Mouse (Mus musculus): ENCODE results near the gene Dcaf17. TPM values are rescaled to one million over a fixed set of nuclear protein-coding genes. Genes with fewer than 3 reads are reported as not detected.

The Dcaf17 gene
- polyA plus RNA-seq, 1 experiment from 2014 or later = 30.5 TPM

DNA sequence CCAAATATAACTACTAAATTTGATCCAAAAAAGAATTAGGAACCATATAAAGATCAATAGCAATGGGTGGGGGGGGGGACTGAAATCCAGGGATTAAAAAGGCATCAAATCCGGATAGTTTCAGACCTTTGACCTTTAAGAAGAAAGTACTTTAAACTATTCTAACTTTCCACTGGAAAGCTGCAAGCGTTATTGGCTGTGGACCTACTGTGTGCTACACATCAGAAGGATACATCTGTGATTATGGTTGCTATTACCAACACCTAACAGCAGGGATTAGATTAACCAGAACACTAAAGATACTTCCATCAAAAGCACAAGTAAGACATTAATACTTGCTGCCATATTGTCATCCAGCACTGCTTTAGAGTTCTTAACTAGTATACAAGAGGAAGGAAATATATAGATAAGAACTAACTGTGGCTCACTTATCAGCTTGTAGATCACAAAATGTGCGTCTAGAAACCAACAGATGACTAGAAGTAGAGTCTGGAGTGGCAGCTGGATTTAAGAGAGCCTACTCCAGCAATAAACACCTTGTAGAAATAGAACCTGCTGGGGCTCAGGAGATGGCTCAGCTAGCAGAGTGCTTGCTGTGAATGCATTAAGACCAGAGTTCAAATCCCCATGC lies 76.9 kb downstream of the Dcaf17 start:
- peaks cover 38% of the 10 kb centered on the region for H3K36me3 ChIP-seq
- no peak for ATAC-seq (ENCODE audit: low FRiP score, low read depth)
- WGBS = 79% methylated on average over 3 of the region's 3 CpGs

GRCm38 (mm10) chr2:71134041-71134505 lies 78.9 kb downstream of the Dcaf17 start:
- WGBS = 89% methylated on average over 9 of the region's 9 CpGs
- no peak overlapping the region for H3K9ac ChIP-seq
- H3K9me3 ChIP-seq = no peaks in the 10 kb centered on the region
- H3K4me3 ChIP-seq = no peak overlapping the region
- no peaks in the 10 kb centered on the region for H3K27me3 ChIP-seq
- ATAC-seq (ENCODE audit: low FRiP score, low read depth) = no peak
- H3K4me2 ChIP-seq (replicated peaks) = no peak overlapping the region
- no peak overlapping the region for H3K27ac ChIP-seq
- no peaks in the 10 kb centered on the region for H3K4me1 ChIP-seq
- peaks cover 54% of the 10 kb centered on the region for H3K36me3 ChIP-seq

More for the DNA sequence above, 76.9 kb downstream of the Dcaf17 start:
- Histone ChIP-seq H3K27ac (no peak overlapping the region), H3K4me2 (replicated peaks) (no peak overlapping the region), H3K9me3 (no peaks in the 10 kb centered on the region), H3K4me1 (peaks cover 12% of the 10 kb centered on the region), H3K4me3 (no peak overlapping the region), H3K9ac (no peak overlapping the region), H3K27me3 (no peaks in the 10 kb centered on the region)

GRCm38 (mm10) chr2:71134836-71135235 lies 79.7 kb downstream of the Dcaf17 start:
- H3K4me2 ChIP-seq (replicated peaks) = no peak overlapping the region
- no peak overlapping the region for H3K27ac ChIP-seq
- 82% methylated on average over 5 of the region's 5 CpGs for whole genome bisulfite sequencing
- H3K36me3 ChIP-seq = peaks cover 57% of the 10 kb centered on the region
- no peaks in the 10 kb centered on the region for H3K4me1 ChIP-seq
- ATAC-seq (ENCODE audit: low FRiP score, low read depth) = no peak
- no peak overlapping the region for H3K9ac ChIP-seq
- no peaks in the 10 kb centered on the region for H3K27me3 ChIP-seq
- H3K4me3 ChIP-seq = no peak overlapping the region
- H3K9me3 ChIP-seq = no peaks in the 10 kb centered on the region

DNA sequence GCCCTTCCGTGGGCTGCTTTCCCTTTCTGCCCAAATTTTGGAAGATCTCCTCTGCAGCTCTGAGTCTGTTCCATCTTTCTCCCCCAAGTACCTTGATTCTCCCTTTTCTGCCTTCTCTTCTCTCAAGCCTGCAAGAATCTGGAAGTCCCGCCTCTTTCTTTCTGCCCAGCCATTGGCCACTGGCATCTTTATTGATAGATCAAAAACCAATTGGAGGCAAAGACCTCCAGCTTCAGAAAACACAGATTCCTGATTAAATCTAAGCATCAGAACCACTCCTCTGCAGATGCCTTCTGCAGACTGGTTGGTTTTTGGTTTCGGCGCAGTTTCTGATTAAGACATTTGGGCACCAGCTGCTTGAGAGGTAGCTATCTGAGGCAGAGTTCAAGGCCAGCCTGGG lies 85.5 kb downstream of the Dcaf17 start:
- H3K4me2 ChIP-seq (replicated peaks) = no peak overlapping the region
- no peak overlapping the region for H3K27ac ChIP-seq
- no peaks in the 10 kb centered on the region for H3K27me3 ChIP-seq
- H3K4me1 ChIP-seq = no peaks in the 10 kb centered on the region
- 75% methylated on average over 4 of the region's 4 CpGs for WGBS
- H3K4me3 ChIP-seq = no peak overlapping the region
- peaks cover 41% of the 10 kb centered on the region for H3K36me3 ChIP-seq
- no peak overlapping the region for H3K9ac ChIP-seq
- H3K9me3 ChIP-seq = no peaks in the 10 kb centered on the region
- ATAC-seq (ENCODE audit: low FRiP score, low read depth) = no peak

DNA sequence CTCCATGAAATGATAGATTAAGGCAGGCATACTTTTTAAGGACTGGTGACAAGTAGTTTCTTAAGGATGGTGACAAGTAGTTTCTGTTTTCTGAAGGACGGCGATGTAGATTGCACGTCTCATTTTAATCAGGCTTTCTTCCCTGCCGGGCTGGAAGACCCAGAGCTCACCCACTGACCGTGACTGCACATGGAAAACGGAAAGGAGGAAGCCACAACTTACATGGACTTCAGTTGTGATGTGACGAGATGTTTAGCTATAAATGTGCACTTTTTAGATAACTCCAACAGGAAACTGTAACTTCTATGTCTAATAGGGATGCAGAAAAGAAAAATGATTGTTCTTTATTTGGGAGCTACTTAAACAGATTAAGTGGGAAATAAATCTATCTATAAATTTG lies 87.3 kb downstream of the Dcaf17 start:
- H3K27me3 ChIP-seq = no peaks in the 10 kb centered on the region
- no peak overlapping the region for H3K9ac ChIP-seq
- H3K36me3 ChIP-seq = peaks cover 24% of the 10 kb centered on the region
- no peak overlapping the region for H3K4me3 ChIP-seq
- H3K9me3 ChIP-seq = no peaks in the 10 kb centered on the region
- no peak overlapping the region for H3K4me2 ChIP-seq (replicated peaks)
- 77% methylated on average over 7 of the region's 7 CpGs for WGBS
- no peaks in the 10 kb centered on the region for H3K4me1 ChIP-seq
- ATAC-seq (ENCODE audit: low FRiP score, low read depth) = no peak
- no peak overlapping the region for H3K27ac ChIP-seq

- no peak overlapping the region for H3K4me2 ChIP-seq (replicated peaks)
- no peaks in the 10 kb centered on the region for H3K9me3 ChIP-seq
- no peak overlapping the region for H3K27ac ChIP-seq
- ATAC-seq (ENCODE audit: low FRiP score, low read depth) = no peak
- no peak overlapping the region for H3K9ac ChIP-seq
- WGBS = 81% methylated on average over 4 of the region's 4 CpGs
- H3K4me1 ChIP-seq = no peaks in the 10 kb centered on the region
- no peak overlapping the region for H3K4me3 ChIP-seq
- no peaks in the 10 kb centered on the region for H3K36me3 ChIP-seq
- no peaks in the 10 kb centered on the region for H3K27me3 ChIP-seq
Measured at GRCm38 (mm10) chr2:71145853-71146252, 90.7 kb downstream of the Dcaf17 start.

GRCm38 (mm10) chr2:71146266-71146665 lies 91.1 kb downstream of the Dcaf17 start:
- Histone ChIP-seq H3K9me3 (no peaks in the 10 kb centered on the region), H3K27ac (no peak overlapping the region), H3K4me2 (replicated peaks) (no peak overlapping the region), H3K36me3 (no peaks in the 10 kb centered on the region), H3K4me1 (no peaks in the 10 kb centered on the region), H3K9ac (no peak overlapping the region), H3K4me3 (no peak overlapping the region), H3K27me3 (no peaks in the 10 kb centered on the region)
- WGBS = 40% methylated on average over 3 of the region's 3 CpGs
- no peak for ATAC-seq (ENCODE audit: low FRiP score, low read depth)

GRCm38 (mm10) chr2:71147816-71148215 lies 92.7 kb downstream of the Dcaf17 start:
- H3K4me2 ChIP-seq (replicated peaks) = no peak overlapping the region
- H3K4me3 ChIP-seq = no peak overlapping the region
- H3K36me3 ChIP-seq = no peaks in the 10 kb centered on the region
- no peak overlapping the region for H3K27ac ChIP-seq
- 0 out of 2 replicates have a peak, but pooled peaks cover 4% of the 10 kb centered on the region for H3K9me3 ChIP-seq
- no peaks in the 10 kb centered on the region for H3K27me3 ChIP-seq
- H3K9ac ChIP-seq = no peak overlapping the region
- no peaks in the 10 kb centered on the region for H3K4me1 ChIP-seq
- 47% methylated on average over 6 of the region's 6 CpGs for WGBS
- ATAC-seq (ENCODE audit: low FRiP score, low read depth) = no peak

Other genes with a start within 250 kb of the Dcaf17 start
- 30.6 and 34.5 TPM in 2 replicates for gene Tlk1, start 229.6 kb upstream of the Dcaf17 start, polyA plus RNA-seq (2015; fragmentation: Nextera tagmentation; extraction: Ambion mirVana)
- gene Mettl8, start 255 bp downstream of the Dcaf17 start, polyA plus RNA-seq (2015; fragmentation: Nextera tagmentation; extraction: Ambion mirVana) = 14.1 and 14.3 TPM in 2 replicates
- 8.1 and 8.2 TPM in 2 replicates for gene Cybrd1, start 62.6 kb downstream of the Dcaf17 start, polyA plus RNA-seq (2015; fragmentation: Nextera tagmentation; extraction: Ambion mirVana)
- gene Dync1i2, start 156.4 kb downstream of the Dcaf17 start, polyA plus RNA-seq (2015; fragmentation: Nextera tagmentation; extraction: Ambion mirVana) = 99.0 and 104 TPM in 2 replicates